In genomic region chr9:115023708-115024383, GRCm38 (mm10) we compare ENCODE assay signal across 11 mouse cellular contexts. TPM values are rescaled to one million over a fixed set of nuclear protein-coding genes. Genes with fewer than 3 reads are reported as not detected.
DNase-seq lines count a peak whose midpoint lies in the region; ATAC-seq lines count a peak whose summit lies in the region.
"Had no signal": no experiment of that assay in that cellular context is flagged by ENCODE, and none has a peak within 500 bp of the region (broad histone marks: within the 10 kb centered on the region; RNA-seq: fewer than 3 reads in every experiment).

No protein-coding gene starts in this region.

- H3K4me1 ChIP-seq in forebrain, embryonic 15.5 days: peaks cover 7% of the 10 kb centered on the region; the same call in 1 of the 2 replicates
- H3K4me1 ChIP-seq in forebrain, embryonic 11.5 days (replicated peaks; ENCODE audit: control insufficient read depth, insufficient read depth, low read length): no peaks in the 10 kb centered on the region
- no peaks in the 10 kb centered on the region for H3K4me1 ChIP-seq in midbrain, embryonic 16.5 days (ENCODE audit: control insufficient read depth, insufficient read depth, low read length)
- H3K4me1 ChIP-seq: kidney, embryonic 15.5 days had no signal

- H3K9me3 ChIP-seq in forebrain, embryonic 15.5 days: no peaks in the 10 kb centered on the region
- H3K9me3 ChIP-seq in forebrain, embryonic 11.5 days (ENCODE audit: control insufficient read depth, low read length): no peaks in the 10 kb centered on the region
- H3K9me3 ChIP-seq in midbrain, embryonic 16.5 days (replicated peaks; ENCODE audit: control insufficient read depth, low read length, poor library complexity, severe bottlenecking): 0 out of 2 replicates have a peak, but pooled peaks cover 2% of the 10 kb centered on the region
- H3K9me3 ChIP-seq: kidney, embryonic 15.5 days had no signal

- no peaks in the 10 kb centered on the region for H3K27me3 ChIP-seq in forebrain, embryonic 15.5 days
- no peaks in the 10 kb centered on the region for H3K27me3 ChIP-seq in forebrain, embryonic 11.5 days (ENCODE audit: control insufficient read depth, insufficient read depth, low read length)
- H3K27me3 ChIP-seq in midbrain, embryonic 16.5 days (ENCODE audit: control insufficient read depth, insufficient read depth, low read depth, low read length): no peaks in the 10 kb centered on the region
- H3K27me3 ChIP-seq: kidney, embryonic 15.5 days had no signal

- no peak for DNase-seq in forebrain, embryonic 11.5 days (ENCODE audit: low spot score)
- peak; percentile 35 for DNase-seq in cerebellum, adult 11 months
- peak; percentile 46 to 67 for DNase-seq in heart, adult 18-20 months
- peak; percentile 40 to 55 for DNase-seq in layer of hippocampus, adult 8-10 months (ENCODE audit: low spot score in 2 of 2)
- DNase-seq in spleen, adult 18-20 months: no peak
- no peak for DNase-seq in urinary bladder, postnatal 25 days (ENCODE audit: low spot score)
- DNase-seq: B cell, adult 2 months had no signal

- H3K36me3 ChIP-seq in forebrain, embryonic 15.5 days: no peaks in the 10 kb centered on the region
- no peaks in the 10 kb centered on the region for H3K36me3 ChIP-seq in forebrain, embryonic 11.5 days (ENCODE audit: control insufficient read depth, insufficient read depth, low read length)
- H3K36me3 ChIP-seq in midbrain, embryonic 16.5 days (ENCODE audit: control insufficient read depth, insufficient read depth, low read length): no peaks in the 10 kb centered on the region
- H3K36me3 ChIP-seq: kidney, embryonic 15.5 days had no signal

- H3K4me2 ChIP-seq in forebrain, embryonic 15.5 days (replicated peaks): no peak overlapping the region
- H3K4me2 ChIP-seq in forebrain, embryonic 11.5 days (ENCODE audit: low read depth, low read length, severe bottlenecking): no peak overlapping the region
- H3K4me2 ChIP-seq in midbrain, embryonic 16.5 days (ENCODE audit: low read length): no peak overlapping the region
- H3K4me2 ChIP-seq: kidney, embryonic 15.5 days had no signal

- 77% methylated on average over 10 of the region's 10 CpGs for WGBS in forebrain, embryonic 15.5 days
- whole genome bisulfite sequencing in forebrain, embryonic 11.5 days: 95% methylated on average over 10 of the region's 10 CpGs
- WGBS in midbrain, embryonic 16.5 days: 85% methylated on average over 10 of the region's 10 CpGs

- peak overlapping the region; percentile 76 for H3K27ac ChIP-seq in forebrain, embryonic 15.5 days (replicated peaks)
- H3K27ac ChIP-seq in forebrain, embryonic 11.5 days (ENCODE audit: low read depth, low read length): no peak overlapping the region
- H3K27ac ChIP-seq in midbrain, embryonic 16.5 days (ENCODE audit: low read length): no peak overlapping the region
- H3K27ac ChIP-seq: kidney, embryonic 15.5 days had no signal

- no peak for ATAC-seq in forebrain, embryonic 15.5 days (replicated peaks)
- ATAC-seq in forebrain, embryonic 11.5 days (replicated peaks; ENCODE audit: low FRiP score): no peak
- no peak for ATAC-seq in midbrain, embryonic 16.5 days

- no peak overlapping the region for H3K4me3 ChIP-seq in forebrain, embryonic 15.5 days
- H3K4me3 ChIP-seq in forebrain, embryonic 11.5 days (ENCODE audit: low read depth, low read length): no peak overlapping the region
- H3K4me3 ChIP-seq in midbrain, embryonic 16.5 days (ENCODE audit: low read depth, low read length): no peak overlapping the region
- H3K4me3 ChIP-seq: kidney, embryonic 15.5 days had no signal

- no peak overlapping the region for H3K9ac ChIP-seq in forebrain, embryonic 15.5 days (replicated peaks)
- H3K9ac ChIP-seq in forebrain, embryonic 11.5 days (ENCODE audit: low read length): no peak overlapping the region
- no peak overlapping the region for H3K9ac ChIP-seq in midbrain, embryonic 16.5 days (ENCODE audit: low read depth, low read length)
- H3K9ac ChIP-seq: kidney, embryonic 15.5 days had no signal

RNA-seq across cellular contexts. Expression of gene Rps27rt, which starts 41.3 kb away (rescaled TPM):
- polyA plus RNA-seq in forebrain, embryonic 15.5 days (2015; fragmentation: Nextera tagmentation; extraction: Ambion mirVana): 229 and 257 TPM in 2 replicates
- 318 and 355 TPM in 2 replicates for polyA plus RNA-seq in forebrain, embryonic 11.5 days (2014; fragmentation: Nextera tagmentation; extraction: Ambion mirVana)
- 10 to 100 TPM; 15.8 to 18.0 TPM for total RNA-seq in heart, adult 18-20 months (2021)
- total RNA-seq in layer of hippocampus, adult 8-10 months (2022): 10 to 100 TPM; 12.1 to 53.7 (median 21.9) TPM
- polyA plus RNA-seq in midbrain, embryonic 16.5 days (2015; fragmentation: Nextera tagmentation; extraction: Ambion mirVana): 103 and 121 TPM in 2 replicates

RNA-seq across cellular contexts. Expression of gene Osbpl10, which starts 45.5 kb away (rescaled TPM):
- 1.9 and 2.6 TPM in 2 replicates for polyA plus RNA-seq in forebrain, embryonic 15.5 days (2015; fragmentation: Nextera tagmentation; extraction: Ambion mirVana)
- polyA plus RNA-seq in forebrain, embryonic 11.5 days (2014; fragmentation: Nextera tagmentation; extraction: Ambion mirVana): 1.0 and 1.6 TPM in 2 replicates
- total RNA-seq in heart, adult 18-20 months (2021): 1 to 10 TPM; 2.7 to 3.4 TPM
- 10 to 100 TPM; 19.5 to 29.8 (median 23.5) TPM for total RNA-seq in layer of hippocampus, adult 8-10 months (2022)
- polyA plus RNA-seq in midbrain, embryonic 16.5 days (2015; fragmentation: Nextera tagmentation; extraction: Ambion mirVana): 2.2 and 2.9 TPM in 2 replicates
- total RNA-seq: monocyte, adult 5-6 weeks had no signal

Comparison
In these comparisons a context has a peak if more than half of its experiments do, and no peak if none do; other contexts are left out.
1. DNase-seq: peak in cerebellum, adult 11 months (single experiment), heart, adult 18-20 months (2 of 2) and layer of hippocampus, adult 8-10 months (2 of 2); none in forebrain, embryonic 11.5 days (single experiment), spleen, adult 18-20 months (0 of 2) and urinary bladder, postnatal 25 days (single experiment).